Mouse (Mus musculus): ENCODE data around the gene Il12rb1. TPM values are rescaled to one million over a fixed set of nuclear protein-coding genes. Genes with fewer than 3 reads are reported as not detected.

Il12rb1 gene
- polyA plus RNA-seq, 1 experiment from 2014 or later, result 0.22 TPM

GRCm38 (mm10) chr8:70868559-70869198 is 60.4 kb downstream of the Il12rb1 start:
- Histone ChIP-seq H3K4me3 (replicated peaks) (peak overlapping the region; percentile 36), H3K9ac (peak overlapping the region; percentile 25; the same call in 1 of the 2 replicates), H3K36me3 (replicated peaks) (peaks cover 5% of the 10 kb centered on the region), H3K4me2 (peak overlapping the region; percentile 72), H3K27me3 (peaks cover 18% of the 10 kb centered on the region), H3K9me3 (replicated peaks) (no peaks in the 10 kb centered on the region), H3K27ac (replicated peaks) (peak overlapping the region; percentile 48), H3K4me1 (replicated peaks) (peaks cover 82% of the 10 kb centered on the region)
- 19% methylated on average over 40 of the region's 40 CpGs for WGBS (ENCODE audit: insufficient replicate concordance)
- peak; percentile 10; the same call in 1 of the 2 replicates for ATAC-seq (ENCODE audit: insufficient read depth)

- H3K27ac ChIP-seq (replicated peaks), result peak overlapping the region; percentile 48
- H3K4me2 ChIP-seq, result peak overlapping the region; percentile 72
- WGBS (ENCODE audit: insufficient replicate concordance), result 49% methylated on average over 5 of the region's 5 CpGs
- H3K27me3 ChIP-seq, result peaks cover 13% of the 10 kb centered on the region
- H3K4me1 ChIP-seq (replicated peaks), result peaks cover 82% of the 10 kb centered on the region
- no peak for ATAC-seq (ENCODE audit: insufficient read depth)
- peaks cover 5% of the 10 kb centered on the region for H3K36me3 ChIP-seq (replicated peaks)
- peak overlapping the region; percentile 36 for H3K4me3 ChIP-seq (replicated peaks)
- H3K9me3 ChIP-seq (replicated peaks), result no peaks in the 10 kb centered on the region
- H3K9ac ChIP-seq, result peak overlapping the region; percentile 25; the same call in 1 of the 2 replicates
Measured at GRCm38 (mm10) chr8:70869199-70869571, 60.9 kb downstream of the Il12rb1 start.

GRCm38 (mm10) chr8:70869601-70870041 is 61.4 kb downstream of the Il12rb1 start:
- WGBS (ENCODE audit: insufficient replicate concordance), result 50% methylated on average over 16 of the region's 16 CpGs
- Histone ChIP-seq H3K27me3 (peaks cover 9% of the 10 kb centered on the region), H3K4me1 (replicated peaks) (peaks cover 80% of the 10 kb centered on the region), H3K9ac (no peak overlapping the region), H3K27ac (replicated peaks) (0 out of 2 replicates have a peak overlapping the region, but pooled peaks have one; percentile 48), H3K4me2 (peak overlapping the region; percentile 72; the same call in 1 of the 2 replicates), H3K4me3 (replicated peaks) (no peak overlapping the region), H3K9me3 (replicated peaks) (no peaks in the 10 kb centered on the region), H3K36me3 (replicated peaks) (peaks cover 5% of the 10 kb centered on the region)
- ATAC-seq (ENCODE audit: insufficient read depth), result no peak

Small RNA genes lying within 50 kb of the gene (microRNA-seq; reads per million reads assigned to microRNA genes)
- gene Mir7240, result 2.0 reads per million

Other genes with a start within 250 kb of the Il12rb1 start
- 43.2 and 44.7 TPM in 2 replicates for gene Isyna1, start 214.1 kb upstream of the Il12rb1 start, polyA plus RNA-seq (2015; fragmentation: Nextera tagmentation; extraction: Ambion mirVana)
- 37.8 and 47.7 TPM in 2 replicates for gene Ssbp4, start 199.6 kb upstream of the Il12rb1 start, polyA plus RNA-seq (2015; fragmentation: Nextera tagmentation; extraction: Ambion mirVana)
- gene Lrrc25, start 192.3 kb upstream of the Il12rb1 start, polyA plus RNA-seq (2015; fragmentation: Nextera tagmentation; extraction: Ambion mirVana), result 7.2 and 7.4 TPM in 2 replicates
- gene Gdf15, start 176.0 kb upstream of the Il12rb1 start, polyA plus RNA-seq (2015; fragmentation: Nextera tagmentation; extraction: Ambion mirVana), result 3.4 and 4.3 TPM in 2 replicates
- gene Pgpep1, start 148.1 kb upstream of the Il12rb1 start, polyA plus RNA-seq (2015; fragmentation: Nextera tagmentation; extraction: Ambion mirVana), result 21.7 and 22.3 TPM in 2 replicates
- 148 and 155 TPM in 2 replicates for gene Lsm4, start 135.2 kb upstream of the Il12rb1 start, polyA plus RNA-seq (2015; fragmentation: Nextera tagmentation; extraction: Ambion mirVana)
- gene Jund, start 109.5 kb upstream of the Il12rb1 start, polyA plus RNA-seq (2015; fragmentation: Nextera tagmentation; extraction: Ambion mirVana), result 23.7 and 26.1 TPM in 2 replicates
- 0.01 and 0.02 TPM in 2 replicates for gene Iqcn, start 105.0 kb upstream of the Il12rb1 start, polyA plus RNA-seq (2015; fragmentation: Nextera tagmentation; extraction: Ambion mirVana)
- 0.13 and 0.35 TPM in 2 replicates for gene Gm3336, start 89.9 kb upstream of the Il12rb1 start, polyA plus RNA-seq (2015; fragmentation: Nextera tagmentation; extraction: Ambion mirVana)
- 1.4 and 1.9 TPM in 2 replicates for gene Pde4c, start 84.7 kb upstream of the Il12rb1 start, polyA plus RNA-seq (2015; fragmentation: Nextera tagmentation; extraction: Ambion mirVana)
- 2.7 and 3.5 TPM in 2 replicates for gene Rab3a, start 53.8 kb upstream of the Il12rb1 start, polyA plus RNA-seq (2015; fragmentation: Nextera tagmentation; extraction: Ambion mirVana)
- 34.7 and 37.8 TPM in 2 replicates for gene Mpv17l2, start 47.5 kb upstream of the Il12rb1 start, polyA plus RNA-seq (2015; fragmentation: Nextera tagmentation; extraction: Ambion mirVana)
- 14.7 and 16.5 TPM in 2 replicates for gene Pik3r2, start 31.7 kb upstream of the Il12rb1 start, polyA plus RNA-seq (2015; fragmentation: Nextera tagmentation; extraction: Ambion mirVana)
- 6.7 and 8.2 TPM in 2 replicates for gene Mast3, start 3.4 kb upstream of the Il12rb1 start, polyA plus RNA-seq (2015; fragmentation: Nextera tagmentation; extraction: Ambion mirVana)
- gene Arrdc2, start 31.3 kb downstream of the Il12rb1 start, polyA plus RNA-seq (2015; fragmentation: Nextera tagmentation; extraction: Ambion mirVana), result 12.6 and 15.2 TPM in 2 replicates
- 0.25 and 0.38 TPM in 2 replicates for gene Kcnn1, start 54.8 kb downstream of the Il12rb1 start, polyA plus RNA-seq (2015; fragmentation: Nextera tagmentation; extraction: Ambion mirVana)
- gene Ccdc124, start 65.5 kb downstream of the Il12rb1 start, polyA plus RNA-seq (2015; fragmentation: Nextera tagmentation; extraction: Ambion mirVana), result 48.1 and 51.2 TPM in 2 replicates
- gene Slc5a5, start 84.3 kb downstream of the Il12rb1 start, polyA plus RNA-seq (2015; fragmentation: Nextera tagmentation; extraction: Ambion mirVana), result 0.05 TPM in 1 of 2 replicates, not detected in the other
- gene Rpl18a, start 89.0 kb downstream of the Il12rb1 start, polyA plus RNA-seq (2015; fragmentation: Nextera tagmentation; extraction: Ambion mirVana), result 2,061 and 2,126 TPM in 2 replicates
- 15.4 and 17.6 TPM in 2 replicates for gene Map1s, start 97.5 kb downstream of the Il12rb1 start, polyA plus RNA-seq (2015; fragmentation: Nextera tagmentation; extraction: Ambion mirVana)